Mouse (Mus musculus): ENCODE measurements around the gene Rab7b.

The Rab7b gene

GRCm38 (mm10) chr1:131695308-131695707 is 6.8 kb downstream of the Rab7b start:
- no peak for DNase-seq (ENCODE audit: low read depth, low spot score)

DNA sequence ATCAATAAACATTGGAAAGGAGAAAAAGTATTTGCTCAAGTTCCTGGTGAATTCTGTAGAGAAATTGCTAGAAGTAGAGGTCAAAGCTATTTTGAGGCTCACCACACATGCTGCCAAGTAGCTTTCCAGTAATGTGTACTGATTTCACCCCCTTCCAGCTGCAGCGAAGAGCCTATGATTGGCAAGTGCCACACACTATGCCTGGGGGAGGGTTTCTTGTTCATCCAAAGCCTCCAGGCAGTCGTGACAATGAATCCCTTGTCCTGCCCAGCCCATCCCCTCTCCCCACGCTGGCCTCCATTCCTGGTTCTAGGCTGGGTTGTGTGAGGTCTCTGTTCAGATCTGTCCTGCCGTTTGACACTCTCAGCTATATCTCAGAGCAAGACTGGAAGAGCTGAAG is 7.8 kb downstream of the Rab7b start:
- no peak for DNase-seq (ENCODE audit: low read depth, low spot score)

DNA sequence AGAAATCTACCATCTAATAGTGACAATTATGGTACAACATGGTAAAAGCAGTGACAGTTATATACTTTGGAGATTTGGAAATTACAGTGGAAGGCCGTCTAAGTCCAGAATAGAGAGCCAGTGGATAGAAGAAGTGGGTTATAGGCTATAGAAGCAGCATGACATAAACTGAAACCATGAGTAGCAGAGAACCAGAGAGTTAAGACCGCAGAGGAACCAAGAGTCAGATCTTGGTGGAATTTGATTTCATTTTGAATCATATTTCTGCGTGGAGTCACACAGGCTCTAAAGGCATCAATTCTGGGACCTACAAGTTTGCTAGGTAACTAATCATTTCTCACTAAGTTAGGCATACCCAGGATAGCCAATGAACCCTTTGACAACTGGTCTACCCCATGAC is 10.3 kb downstream of the Rab7b start:
- DNase-seq (ENCODE audit: low read depth, low spot score): no peak

DNA sequence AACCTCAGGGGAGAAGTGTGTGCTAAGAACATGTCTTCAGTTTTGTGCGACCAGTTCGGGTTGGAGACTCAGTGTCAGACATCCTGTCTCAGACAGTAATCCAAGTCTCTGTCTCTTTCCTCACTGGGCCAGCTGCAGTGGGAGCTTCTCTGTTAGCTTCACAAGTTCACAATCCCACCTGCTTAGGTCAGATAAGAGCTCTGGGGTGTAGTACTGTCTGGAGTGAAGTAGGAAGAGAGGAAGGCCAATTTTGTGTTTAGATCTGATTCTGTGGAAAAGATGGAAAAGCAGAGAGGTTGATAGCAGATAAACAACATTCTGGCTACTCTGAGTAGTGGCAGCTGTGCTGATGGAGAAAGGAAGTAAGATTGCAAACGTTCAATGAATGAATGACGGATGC is 11.1 kb downstream of the Rab7b start:
- no peak for DNase-seq (ENCODE audit: low read depth, low spot score)

DNA sequence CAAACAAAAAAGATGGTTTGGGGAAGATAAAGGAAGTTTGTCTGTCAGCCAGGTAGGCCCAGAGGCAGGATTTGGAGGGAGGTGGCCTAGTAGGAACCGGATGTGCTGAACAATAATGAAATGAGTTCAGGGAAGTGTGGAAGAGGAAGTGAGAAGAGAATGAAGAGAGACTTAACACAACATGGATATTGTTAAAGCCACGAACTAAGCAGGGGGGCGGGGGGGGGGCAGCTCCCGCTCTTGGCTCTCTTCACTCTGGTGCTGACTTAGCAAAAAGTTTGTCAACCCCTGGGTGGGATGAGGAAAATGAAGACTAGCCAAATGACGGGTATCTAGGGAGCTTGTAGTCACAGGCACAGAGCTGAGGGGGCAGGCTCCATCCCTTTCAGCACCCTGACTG is 12.0 kb downstream of the Rab7b start:
- DNase-seq (ENCODE audit: low read depth, low spot score): no peak

DNA sequence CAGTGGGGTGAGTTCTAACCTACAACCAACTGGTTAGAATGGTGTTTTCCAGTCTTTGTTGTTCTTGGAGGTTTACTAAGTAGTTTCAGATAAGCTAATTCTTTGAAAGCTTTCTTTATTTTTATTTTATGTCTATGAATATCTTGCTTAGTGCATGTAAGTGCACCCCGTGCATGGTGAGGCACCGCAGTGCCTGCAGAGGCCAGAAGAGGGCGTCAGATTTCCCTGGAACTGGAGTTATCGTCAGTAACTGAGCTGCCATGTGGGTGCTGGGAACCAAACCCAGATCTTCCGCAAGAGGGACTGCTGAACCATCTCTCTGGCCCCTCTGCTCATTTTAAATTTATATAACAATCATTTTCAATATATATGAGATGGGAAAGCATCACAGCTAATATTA is 12.9 kb downstream of the Rab7b start:
- no peak for DNase-seq (ENCODE audit: low read depth, low spot score)

DNA sequence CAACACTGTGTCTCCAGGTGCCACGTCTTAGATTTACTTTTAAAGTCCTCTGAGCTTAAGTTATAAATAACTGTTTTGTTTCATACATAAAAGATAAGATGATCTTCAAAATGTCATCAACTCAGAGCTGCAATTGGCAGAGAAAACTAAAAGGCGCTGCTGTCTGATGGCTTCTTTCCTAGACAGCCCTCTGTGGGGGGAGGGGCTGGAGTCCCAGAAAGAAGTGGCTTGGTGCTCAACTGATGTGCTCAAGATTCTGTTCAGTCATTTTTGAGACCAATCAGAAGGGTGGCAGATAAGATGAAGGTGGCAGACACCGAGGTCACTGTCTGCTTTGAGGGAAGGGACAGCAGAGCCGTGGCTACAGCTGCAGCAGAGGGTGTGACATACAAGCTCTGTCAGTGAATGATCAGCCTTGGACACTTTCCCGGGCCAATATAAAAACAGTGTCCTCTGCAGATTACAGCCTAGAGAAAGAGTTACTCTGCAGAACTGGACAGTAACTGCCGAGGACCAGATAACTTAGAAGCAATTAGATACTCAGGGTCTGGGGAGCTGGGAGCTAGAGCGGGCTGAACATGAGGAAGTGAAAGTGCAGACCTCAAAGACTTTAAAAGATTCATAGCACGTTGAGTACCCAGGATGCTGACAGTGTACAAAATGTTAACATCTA is 13.7 kb downstream of the Rab7b start:
- no peak for DNase-seq (ENCODE audit: low read depth, low spot score)

DNA sequence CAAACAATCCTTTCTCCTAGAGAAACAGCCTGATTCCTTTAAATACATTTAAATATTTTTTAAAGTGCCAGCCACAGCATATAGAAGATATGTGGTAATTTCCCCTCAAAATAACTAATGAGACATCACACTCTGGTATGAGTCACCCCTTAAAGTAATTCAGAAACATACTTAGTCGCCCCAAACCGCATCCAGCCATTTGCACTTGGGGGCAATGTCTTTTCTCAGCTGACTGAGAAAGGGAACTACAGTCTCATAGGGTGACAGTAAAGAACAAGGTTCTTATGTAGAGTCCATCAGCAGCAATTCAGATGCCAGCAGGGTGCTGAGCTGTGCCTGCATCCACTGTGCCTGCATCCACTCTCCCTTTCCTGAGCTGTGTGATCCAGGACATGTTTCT is 15.0 kb downstream of the Rab7b start:
- no peak for DNase-seq (ENCODE audit: low read depth, low spot score)

GRCm38 (mm10) chr1:131708338-131708737 is 19.8 kb downstream of the Rab7b start:
- DNase-seq (ENCODE audit: low read depth, low spot score): peak; percentile 43

DNA sequence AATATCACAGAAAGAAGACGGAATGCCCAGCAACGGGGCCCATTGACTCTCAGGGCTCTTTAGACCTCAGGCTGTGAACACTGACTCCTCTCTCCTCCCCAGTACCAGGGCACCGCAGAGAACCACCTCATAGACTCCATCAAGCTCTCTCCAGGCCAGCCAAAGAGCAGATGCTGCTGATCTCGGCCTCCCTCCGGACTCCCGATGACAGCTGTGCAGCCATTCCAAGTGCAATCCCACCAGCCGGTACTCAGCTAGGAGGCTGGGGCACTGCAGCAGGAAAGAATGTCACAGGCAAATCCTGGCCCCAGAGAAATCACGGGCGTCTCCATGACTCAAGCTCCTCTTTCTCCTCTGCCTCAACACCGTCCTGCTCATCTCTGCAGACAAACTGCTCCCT is 23.0 kb downstream of the Rab7b start:
- DNase-seq (ENCODE audit: low read depth, low spot score): no peak

GRCm38 (mm10) chr1:131712386-131712785 is 23.9 kb downstream of the Rab7b start:
- peak; percentile 64 for DNase-seq (ENCODE audit: low read depth, low spot score)

DNA sequence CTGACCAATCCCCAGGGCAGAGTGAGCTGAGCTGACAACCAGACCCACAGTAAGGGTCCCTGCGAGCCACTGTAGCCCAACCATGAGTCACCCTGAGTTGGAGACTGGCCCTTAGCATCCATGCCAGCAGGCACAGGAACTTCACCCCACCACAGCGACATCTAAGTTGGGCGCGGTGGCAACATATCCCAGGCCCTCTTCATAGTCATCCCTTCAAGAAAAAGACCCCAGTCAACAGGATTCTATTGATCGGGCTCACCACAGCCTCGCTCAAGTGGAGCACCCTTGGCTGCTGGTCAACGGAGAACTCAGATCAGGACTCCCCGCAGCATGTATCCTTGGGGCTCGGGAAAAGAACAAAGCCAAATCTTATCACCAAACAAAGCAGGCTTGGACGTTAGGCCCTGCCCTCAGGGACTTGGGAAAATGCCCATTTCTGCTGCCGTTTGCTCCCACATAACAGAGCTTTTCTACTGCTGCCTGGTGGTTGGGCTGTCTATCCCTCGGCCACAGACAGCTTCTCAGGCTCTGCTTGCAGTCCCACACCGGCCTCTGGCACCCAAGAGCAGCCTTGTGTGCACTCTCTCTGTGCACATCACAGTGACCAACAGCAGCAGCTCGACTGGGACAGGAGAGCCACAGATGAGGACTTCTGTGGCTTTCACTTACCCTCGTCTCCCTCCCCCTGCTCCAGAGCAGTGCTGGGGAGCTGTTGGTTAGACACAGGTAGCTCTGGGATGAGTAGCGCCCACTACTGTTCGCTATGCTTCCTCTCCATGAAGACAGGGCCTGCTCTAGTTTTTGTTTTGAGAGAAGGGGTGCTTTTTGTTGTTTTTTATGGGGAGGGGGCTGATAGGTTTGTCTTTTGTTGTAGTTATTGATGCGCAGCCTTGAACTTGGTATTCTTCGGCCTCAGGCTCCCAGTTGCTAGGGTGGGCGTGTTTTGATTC is 26.2 kb downstream of the Rab7b start:
- no peak for DNase-seq (ENCODE audit: low read depth, low spot score)

- no peak for DNase-seq (ENCODE audit: low read depth, low spot score)
Measured at GRCm38 (mm10) chr1:131718952-131719694, 30.6 kb downstream of the Rab7b start.

GRCm38 (mm10) chr1:131721989-131722388 is 33.5 kb downstream of the Rab7b start:
- no peak for DNase-seq (ENCODE audit: low read depth, low spot score)

- no peak for DNase-seq (ENCODE audit: low read depth, low spot score)
Measured at GRCm38 (mm10) chr1:131723549-131723948, 35.1 kb downstream of the Rab7b start.

DNA sequence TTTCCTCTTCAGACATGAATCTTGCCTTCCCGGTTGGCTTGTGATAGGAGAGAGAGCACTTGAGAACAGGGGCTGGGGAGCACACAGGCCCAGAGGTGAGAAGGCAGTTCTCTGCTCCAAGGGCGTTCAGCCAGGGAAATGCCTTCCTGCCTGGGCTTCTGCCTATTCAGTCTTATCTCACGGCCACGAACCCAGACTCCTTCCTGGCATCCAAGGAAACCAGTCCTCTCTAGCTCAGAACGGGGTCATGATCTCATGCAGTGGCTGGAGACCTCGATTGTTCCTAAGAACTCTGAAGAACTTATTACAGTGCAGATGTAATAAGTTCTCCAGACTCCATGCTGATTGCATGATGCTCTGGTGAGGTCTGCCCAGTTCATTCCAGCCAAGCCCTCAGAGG is 38.1 kb downstream of the Rab7b start:
- DNase-seq (ENCODE audit: low read depth, low spot score): no peak

GRCm38 (mm10) chr1:131730639-131731437 is 42.3 kb downstream of the Rab7b start:
- DNase-seq (ENCODE audit: low read depth, low spot score): no peak

DNA sequence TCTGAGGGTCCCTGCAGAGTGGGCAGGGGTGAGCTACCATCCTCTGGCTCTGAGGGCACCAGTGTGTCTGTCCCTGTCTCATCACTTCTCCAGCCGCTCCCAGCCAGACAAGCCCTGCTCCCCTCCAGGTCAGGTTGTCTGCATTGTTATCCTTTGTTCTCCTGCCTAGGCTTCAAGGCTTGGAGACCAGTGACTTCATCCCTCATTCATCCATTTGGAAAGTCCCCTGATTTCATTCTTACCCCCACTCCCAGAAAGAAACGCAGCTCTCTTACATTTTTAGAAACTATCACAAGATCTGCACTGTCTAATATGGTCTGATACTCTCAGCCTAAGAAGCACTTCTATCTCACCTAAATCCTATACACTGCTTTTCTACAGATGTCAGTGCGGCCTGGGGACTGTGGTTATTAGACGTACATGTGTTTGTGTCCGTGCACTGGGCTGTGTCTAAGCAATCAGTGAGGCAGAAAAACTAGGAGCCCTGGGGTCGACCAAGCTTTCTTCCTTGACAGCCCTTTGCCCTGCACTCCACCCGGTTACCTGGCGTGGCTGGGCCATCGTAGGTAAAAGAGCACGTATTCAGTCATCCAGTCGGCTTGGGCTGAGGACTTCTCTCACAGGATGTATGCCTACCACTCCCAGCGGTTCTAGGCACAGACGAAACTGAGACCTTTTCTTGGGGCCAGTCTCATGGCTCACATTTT is 45.1 kb downstream of the Rab7b start:
- no peak for DNase-seq (ENCODE audit: low read depth, low spot score)

DNA sequence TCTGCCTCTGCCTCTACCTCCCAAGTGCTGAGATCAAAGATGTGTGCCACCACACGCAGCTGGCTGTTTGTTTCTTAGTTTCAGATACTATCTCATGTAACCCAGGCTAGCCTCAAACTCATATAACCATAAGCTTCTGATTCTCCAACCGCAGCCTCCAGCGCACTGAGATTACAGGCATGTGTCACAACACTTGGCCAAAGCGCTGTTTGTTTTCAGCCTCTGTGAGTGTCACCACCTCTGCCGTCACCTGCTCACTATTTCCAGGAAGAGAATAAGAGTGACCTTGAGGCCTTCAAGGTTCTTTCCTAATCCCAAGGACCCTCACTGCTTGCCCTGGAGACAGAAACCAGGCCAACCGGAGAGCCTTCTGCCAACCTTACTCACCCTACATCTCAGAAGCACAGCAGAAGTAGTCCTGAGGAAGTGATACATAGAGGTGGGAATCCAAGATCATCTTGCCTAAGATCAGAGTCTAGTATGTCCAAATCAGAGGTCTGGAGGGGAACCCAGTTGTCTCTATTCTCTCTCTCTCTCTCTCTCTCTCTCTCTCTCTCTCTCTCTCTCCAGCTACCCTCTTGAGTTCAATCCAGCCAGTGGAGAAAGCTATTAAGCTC is 46.3 kb downstream of the Rab7b start:
- DNase-seq (ENCODE audit: low read depth, low spot score): no peak

DNA sequence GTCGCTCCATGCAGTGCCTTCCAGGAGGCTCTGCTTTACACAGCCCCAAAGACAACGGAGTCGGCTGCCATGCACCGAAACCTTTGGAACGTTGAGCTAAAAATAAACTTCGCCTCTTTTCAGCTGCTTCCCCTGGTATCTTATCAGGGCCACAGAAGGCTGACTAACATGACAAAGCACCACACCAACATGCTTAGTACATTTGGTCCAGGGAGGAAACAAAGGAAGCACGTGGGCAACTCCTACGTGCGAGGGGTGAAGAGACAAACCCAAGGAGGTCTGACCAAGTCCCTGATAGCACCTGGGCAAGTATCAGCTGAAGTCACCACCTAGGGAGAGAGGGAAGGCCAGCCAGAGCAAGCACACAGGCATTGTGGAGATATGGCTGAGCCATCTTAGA is 48.0 kb downstream of the Rab7b start:
- no peak for DNase-seq (ENCODE audit: low read depth, low spot score)

Measured in retina, postnatal 7 days (tissue).